ENCODE assay signal across 22 mouse cellular contexts in genomic region chr7:6044861-6045260, GRCm38 (mm10). TPM values are rescaled to one million over a fixed set of nuclear protein-coding genes. Genes with fewer than 3 reads are reported as not detected.
"Had no signal": no experiment of that assay in that cellular context is flagged by ENCODE, and none has a peak within 500 bp of the region (broad histone marks: within the 10 kb centered on the region; RNA-seq: fewer than 3 reads in every experiment).

TSS of gene Nlrp4c (plus strand) at chr7:6045161.

- H3K4me3 ChIP-seq: liver, embryonic 15.5 days; lung, embryonic 15.5 days; megakaryocyte, embryonic 14.5 days; midbrain, embryonic 13.5 days; midbrain, embryonic 15.5 days; neural tube, embryonic 12.5 days; stomach, embryonic 15.5 days had no signal

- H3K9me3 ChIP-seq: liver, embryonic 15.5 days; lung, embryonic 15.5 days; stomach, embryonic 15.5 days had no signal

- H3K36me3 ChIP-seq: liver, embryonic 15.5 days; lung, embryonic 15.5 days; midbrain, embryonic 13.5 days; midbrain, embryonic 15.5 days; neural tube, embryonic 12.5 days; stomach, embryonic 15.5 days had no signal

- H3K27me3 ChIP-seq: liver, embryonic 15.5 days; lung, embryonic 15.5 days; megakaryocyte, embryonic 14.5 days; midbrain, embryonic 13.5 days; midbrain, embryonic 15.5 days; neural tube, embryonic 12.5 days; stomach, embryonic 15.5 days had no signal

- H3K4me1 ChIP-seq: liver, embryonic 15.5 days; lung, embryonic 15.5 days; megakaryocyte, embryonic 14.5 days; midbrain, embryonic 13.5 days; midbrain, embryonic 15.5 days; neural tube, embryonic 12.5 days; stomach, embryonic 15.5 days had no signal

- H3K27ac ChIP-seq: liver, embryonic 15.5 days; lung, embryonic 15.5 days; macrophage; midbrain, embryonic 13.5 days; midbrain, embryonic 15.5 days; neural tube, embryonic 12.5 days; stomach, embryonic 15.5 days; stomach, postnatal 0 days had no signal

- DNase-seq: liver, postnatal 0 days; lung, adult 2 months; lung, postnatal 14 days; lung, postnatal 36 days; right cerebral cortex, postnatal 14 days; thymus, adult 18-20 months; thymus, postnatal 14 days; thymus, postnatal 36 days had no signal

RNA-seq across cellular contexts. Expression of gene Nlrp4c, which starts in this region (rescaled TPM):
- polyA plus RNA-seq: liver, embryonic 15.5 days; liver, postnatal 0 days; lung, adult 2 months; lung, embryonic 15.5 days; lung, postnatal 0 days; macrophage; midbrain, embryonic 11.5 days; midbrain, embryonic 13.5 days; midbrain, embryonic 15.5 days; midbrain, postnatal 0 days; neural tube, embryonic 12.5 days; spleen, adult 2 months; stomach, embryonic 15.5 days; stomach, postnatal 0 days; thymus, postnatal 0 days had no signal
